Mouse (Mus musculus): ENCODE data around the gene Ppef1.

DNA sequence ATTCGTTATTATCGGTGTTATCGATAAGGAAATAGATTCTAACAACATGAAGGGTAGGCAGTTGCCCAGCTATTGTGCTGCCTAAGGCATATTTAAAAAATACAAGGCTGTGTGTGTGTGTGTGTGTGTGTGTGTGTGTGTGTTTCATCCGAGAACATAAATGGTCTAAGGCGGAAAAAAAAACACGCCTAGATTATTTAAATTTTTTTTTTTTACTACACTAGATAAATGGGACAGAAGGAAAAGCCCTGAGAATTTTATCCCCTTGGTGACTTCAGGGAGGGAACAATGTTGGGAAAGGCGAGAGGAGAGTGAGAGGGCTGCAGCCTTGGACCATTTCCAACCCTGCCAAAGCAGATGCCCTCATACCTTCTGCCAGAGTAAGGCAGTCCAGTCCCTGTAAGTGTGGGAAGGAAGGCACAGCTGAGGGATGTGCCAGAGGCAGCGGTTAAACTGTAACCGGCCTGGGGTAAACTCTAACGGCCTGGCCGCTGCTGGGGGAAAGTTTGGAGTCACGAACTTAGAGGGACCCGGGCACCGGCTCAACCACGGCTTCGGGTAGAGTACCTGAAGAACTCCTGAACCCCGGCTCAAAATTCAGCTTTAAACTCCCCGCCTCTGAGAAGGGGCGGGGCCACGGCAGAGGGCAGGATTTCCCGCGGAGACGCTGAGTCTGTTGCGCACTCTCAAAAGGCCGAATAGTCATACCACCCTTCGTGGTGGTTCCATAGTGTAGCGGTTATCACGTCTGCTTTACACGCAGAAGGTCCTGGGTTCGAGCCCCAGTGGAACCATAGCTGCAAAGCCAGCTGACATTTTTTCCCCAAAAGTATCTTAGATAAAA lies 30.0 kb upstream of the Ppef1 start:
- TF ChIP-seq POLR2A (IDR thresholded peaks at IDR 0.05; ENCODE audit: insufficient read depth, low read depth, low read length) (no peak), CTCF (IDR thresholded peaks at IDR 0.05; ENCODE audit: insufficient read depth, low read depth, low read length) (no peak)

Data from olfactory bulb, adult 2 months (tissue).